Mouse (Mus musculus) left cerebral cortex, adult 11 months (tissue): Measurements from ENCODE around the gene 9530053A07Rik.
"Not testable (repeated sequence)": the region's sequence is repeated elsewhere in the genome, so short reads cannot be mapped to it uniquely, and the experiment has no call there.

ENCODE experiments used
- DNase-seq: peaks from one replicate; pipeline ENCODE4 v3.0.0; 2022; ENCODE audit warnings: low spot score

The 9530053A07Rik gene

DNA sequence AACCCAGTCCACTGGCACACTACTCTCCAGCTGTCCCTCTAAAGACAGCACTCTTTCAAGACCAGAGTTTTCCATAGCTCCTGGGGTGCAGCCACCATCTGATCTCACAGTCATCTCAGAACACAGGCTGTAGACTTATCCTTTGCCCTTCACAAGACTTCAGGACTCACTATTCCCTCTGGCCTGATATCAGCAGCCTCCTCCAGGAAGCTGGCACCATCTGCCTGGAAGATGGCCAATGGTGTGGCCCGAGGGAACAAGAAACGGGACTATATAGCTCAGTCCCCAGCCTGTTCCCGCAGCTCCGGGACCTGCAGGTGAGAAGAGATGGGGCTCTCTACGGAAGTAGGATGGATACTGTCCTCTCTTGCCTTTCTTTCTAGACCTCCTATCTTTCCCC lies at the start of gene 9530053A07Rik:
TSS of gene 9530053A07Rik (plus strand) at position 301 of the 400 bp plus-strand sequence.
- DNase-seq, result no peak

DNA sequence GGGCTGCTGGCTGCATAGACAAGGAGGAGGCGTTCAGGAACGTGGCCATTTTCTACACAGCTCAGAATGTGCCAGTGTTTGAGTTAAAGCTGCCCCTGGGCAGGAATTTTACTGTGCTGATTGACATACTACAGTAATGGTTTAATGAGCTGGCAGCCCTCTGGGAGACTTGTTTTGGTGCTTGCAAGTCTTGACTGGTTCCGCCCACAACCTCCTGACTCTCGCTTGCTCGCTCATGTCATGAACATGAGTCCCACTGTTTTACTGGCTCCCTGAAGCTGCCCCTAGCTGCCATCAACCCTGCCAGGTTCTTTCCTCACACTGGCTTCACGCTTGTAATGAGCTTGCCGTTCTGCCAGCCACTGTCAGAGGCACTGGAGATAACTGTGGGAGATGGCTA lies 45.1 kb upstream of the 9530053A07Rik start:
- no peak for DNase-seq

DNA sequence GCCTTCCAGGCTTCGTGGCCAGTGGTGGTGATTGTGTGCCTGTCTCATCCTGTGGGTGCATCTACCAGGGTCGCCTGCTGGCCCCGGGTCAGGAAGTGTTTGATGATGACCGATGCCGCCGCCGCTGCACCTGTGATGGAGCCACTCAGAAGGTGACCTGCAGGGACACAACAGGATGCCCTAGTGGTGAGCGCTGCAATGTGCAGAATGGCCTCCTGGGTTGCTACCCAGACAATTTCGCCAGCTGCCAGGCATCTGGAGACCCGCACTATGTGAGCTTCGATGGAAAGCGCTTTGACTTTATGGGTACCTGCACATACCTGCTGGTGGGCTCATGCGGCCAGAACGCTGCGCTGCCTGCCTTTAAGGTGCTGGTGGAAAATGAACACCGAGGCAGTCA lies 43.0 kb upstream of the 9530053A07Rik start:
- DNase-seq, result no peak

GRCm38 (mm10) chr7:28093541-28093940 lies 35.7 kb upstream of the 9530053A07Rik start:
- DNase-seq, result no peak

- DNase-seq, result no peak
Observed at GRCm38 (mm10) chr7:28099101-28099500, 30.2 kb upstream of the 9530053A07Rik start.

DNA sequence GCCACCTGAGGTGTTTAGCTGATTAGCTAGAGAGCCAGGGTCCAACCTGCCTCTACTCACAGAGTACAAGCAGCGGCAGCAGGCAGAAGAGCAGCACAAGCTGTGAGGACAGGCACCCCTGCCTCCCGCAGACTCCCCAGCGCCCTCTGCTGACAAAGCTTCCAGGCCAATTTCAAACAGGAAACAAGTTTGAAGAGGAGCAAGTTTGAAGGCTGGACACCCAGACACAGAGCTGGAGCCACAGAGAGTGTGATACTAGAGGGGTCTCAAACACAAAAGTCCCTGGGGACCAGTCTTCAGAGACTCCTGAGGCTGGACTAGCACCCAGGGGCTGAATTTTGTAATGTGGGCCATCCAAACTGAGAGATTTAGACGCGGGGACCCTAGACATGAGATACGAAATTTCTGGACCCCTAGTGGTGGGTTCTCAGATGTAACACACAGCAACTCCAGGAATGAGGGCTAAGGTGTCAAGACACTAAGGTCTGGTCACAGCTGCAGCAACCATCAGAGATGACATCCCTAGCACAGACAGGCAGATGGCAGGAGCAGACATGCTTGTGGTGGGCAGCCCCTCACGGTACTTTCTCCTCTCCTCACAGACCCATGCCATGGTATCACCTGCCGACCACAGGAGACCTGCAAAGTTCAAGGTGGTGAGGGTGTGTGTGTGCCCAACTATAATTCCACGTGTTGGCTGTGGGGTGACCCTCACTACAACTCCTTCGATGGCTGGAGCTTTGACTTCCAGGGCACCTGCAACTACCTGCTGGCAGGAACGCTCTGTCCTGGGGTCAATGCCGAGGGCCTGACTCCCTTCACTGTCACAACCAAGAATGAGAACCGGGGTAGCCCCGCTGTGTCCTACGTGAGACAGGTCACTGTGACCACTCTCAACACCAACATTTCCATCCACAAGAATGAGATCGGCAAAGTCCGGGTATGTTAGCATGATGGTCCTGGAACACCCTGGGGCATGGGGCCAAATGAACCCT lies 28.4 kb upstream of the 9530053A07Rik start:
- DNase-seq, result no peak

DNA sequence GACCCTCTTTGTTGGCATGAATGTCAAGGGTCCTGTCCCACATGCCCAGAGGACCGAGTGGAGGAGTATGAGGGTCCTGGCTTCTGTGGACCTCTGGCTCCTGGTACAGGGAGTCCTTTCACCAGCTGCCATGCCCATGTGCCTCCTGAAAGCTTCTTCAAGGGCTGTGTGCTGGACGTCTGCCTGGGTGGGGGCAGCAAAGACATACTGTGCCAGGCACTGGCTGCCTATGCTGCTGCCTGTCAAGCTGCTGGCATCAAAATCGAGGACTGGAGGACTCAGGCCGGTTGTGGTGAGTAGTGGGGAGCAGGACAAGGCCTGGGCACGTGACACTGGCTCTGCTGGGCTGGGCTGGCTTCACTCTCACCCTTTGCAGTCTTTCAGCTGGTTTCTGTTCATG lies 26.3 kb upstream of the 9530053A07Rik start:
- DNase-seq, result not testable (repeated sequence)

- DNase-seq, result no peak
Observed at GRCm38 (mm10) chr7:28104670-28105069, 24.6 kb upstream of the 9530053A07Rik start.

- no peak for DNase-seq
Observed at GRCm38 (mm10) chr7:28106241-28106640, 23.0 kb upstream of the 9530053A07Rik start.

DNA sequence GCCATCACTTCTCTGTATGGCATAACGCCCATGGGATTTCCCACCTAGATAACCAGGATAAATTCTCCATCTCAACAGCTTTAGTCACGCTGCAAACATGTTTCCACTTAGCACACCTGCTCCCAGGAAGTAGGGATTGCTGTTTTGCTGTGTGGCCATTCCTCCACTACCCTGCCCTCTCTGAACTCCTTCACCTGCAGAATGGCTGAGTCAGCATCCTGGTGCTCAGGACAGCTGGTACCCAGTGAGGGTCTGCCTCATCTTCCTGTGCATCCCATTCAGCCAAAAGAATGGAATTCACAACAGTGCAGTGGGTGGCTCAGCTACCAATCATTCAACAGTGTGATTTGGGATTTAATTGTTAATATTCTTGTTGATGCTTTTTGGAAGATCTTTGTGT lies 14.6 kb upstream of the 9530053A07Rik start:
- no peak for DNase-seq

DNA sequence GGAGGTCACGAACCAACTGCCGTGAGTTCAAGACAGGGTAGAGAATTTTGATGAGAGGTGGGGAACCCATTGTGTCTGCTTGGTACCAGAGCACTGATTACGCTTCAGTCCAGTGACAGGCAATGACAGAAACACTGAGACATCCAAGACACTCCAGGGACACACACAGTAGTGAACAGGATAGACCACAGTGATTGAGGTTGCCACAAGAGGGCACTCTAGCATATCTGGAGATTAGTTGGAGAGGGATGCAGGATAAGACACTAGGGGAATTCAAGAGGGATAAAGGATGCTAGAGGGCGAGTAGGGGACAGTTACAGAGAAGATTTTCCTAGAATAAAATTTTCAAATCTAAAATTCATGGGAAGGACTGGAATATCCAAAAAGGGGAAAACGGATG lies 8.3 kb downstream of the 9530053A07Rik start:
- no peak for DNase-seq

DNA sequence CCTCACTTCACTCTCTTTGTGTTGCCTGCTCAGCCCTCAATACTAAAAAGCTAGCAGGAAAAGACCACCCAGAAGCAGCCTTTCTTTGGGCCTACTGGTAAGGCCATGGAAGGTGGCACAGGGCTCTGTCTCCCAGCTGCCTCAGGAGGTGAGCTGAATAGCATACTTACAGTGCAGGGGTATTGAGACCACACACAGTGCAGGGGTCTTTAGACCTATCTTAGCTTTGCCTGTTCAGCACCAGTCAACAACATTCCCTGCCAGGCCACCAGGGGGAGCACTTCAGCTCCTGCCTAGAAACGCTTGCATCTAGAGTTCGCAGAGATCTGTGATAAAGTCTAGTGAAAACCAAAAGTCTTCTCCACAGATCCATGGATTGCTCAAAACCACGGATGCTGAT lies 19.0 kb downstream of the 9530053A07Rik start:
- DNase-seq, result no peak

DNA sequence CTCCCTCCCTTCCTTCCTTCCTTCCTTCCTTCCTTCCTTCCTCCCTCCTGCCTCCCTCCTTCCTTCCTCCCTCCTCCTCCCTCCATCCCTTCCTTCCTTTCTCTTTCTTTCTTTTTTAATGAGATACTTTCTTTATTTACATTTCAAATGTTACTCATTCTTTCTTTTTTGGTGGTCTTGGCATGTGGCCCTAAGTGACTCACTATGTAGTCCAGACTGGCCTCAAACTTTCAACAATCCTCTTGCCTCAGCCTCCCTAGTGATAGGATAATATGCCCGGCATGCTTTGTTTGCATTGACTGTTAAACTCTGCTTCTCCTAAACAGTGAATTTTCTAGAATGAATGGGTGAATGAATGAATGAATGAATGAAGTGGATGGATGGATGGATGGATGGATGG lies 20.6 kb downstream of the 9530053A07Rik start:
- DNase-seq, result no peak

DNA sequence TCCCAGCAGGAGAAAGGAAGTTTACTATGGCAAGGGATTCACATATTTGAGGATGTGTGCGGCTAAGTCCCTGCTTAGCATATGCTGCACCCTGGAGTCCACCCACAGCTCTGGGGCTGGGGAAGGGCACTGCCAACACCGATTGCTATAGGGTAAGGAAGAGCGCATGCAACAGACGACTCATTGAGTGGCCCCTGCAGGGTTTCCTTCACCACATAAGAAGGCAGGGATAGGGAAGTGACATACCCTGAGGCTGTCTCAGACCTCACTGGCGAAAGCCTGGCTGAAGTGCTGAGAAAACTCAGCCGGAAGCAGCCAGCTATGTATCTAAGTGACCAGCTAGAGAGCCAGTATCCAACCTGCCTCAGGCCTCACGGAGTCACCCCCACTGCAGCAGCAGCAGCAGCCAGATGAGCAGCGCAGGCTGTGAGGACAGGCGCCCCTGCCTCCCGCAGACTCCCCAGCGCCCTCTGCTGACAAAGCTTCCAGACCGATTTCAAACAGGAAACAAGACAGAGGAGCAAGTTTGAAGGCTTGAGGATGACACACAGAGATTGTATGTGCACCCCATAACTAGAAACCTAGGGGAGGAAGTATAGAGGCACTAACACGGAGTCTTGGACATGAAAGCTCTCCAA lies 22.4 kb downstream of the 9530053A07Rik start:
- no peak for DNase-seq

- DNase-seq, result not testable (repeated sequence)
Observed at GRCm38 (mm10) chr7:28153595-28153994, 24.3 kb downstream of the 9530053A07Rik start.

- no peak for DNase-seq
Observed at GRCm38 (mm10) chr7:28159292-28159691, 30.0 kb downstream of the 9530053A07Rik start.

DNA sequence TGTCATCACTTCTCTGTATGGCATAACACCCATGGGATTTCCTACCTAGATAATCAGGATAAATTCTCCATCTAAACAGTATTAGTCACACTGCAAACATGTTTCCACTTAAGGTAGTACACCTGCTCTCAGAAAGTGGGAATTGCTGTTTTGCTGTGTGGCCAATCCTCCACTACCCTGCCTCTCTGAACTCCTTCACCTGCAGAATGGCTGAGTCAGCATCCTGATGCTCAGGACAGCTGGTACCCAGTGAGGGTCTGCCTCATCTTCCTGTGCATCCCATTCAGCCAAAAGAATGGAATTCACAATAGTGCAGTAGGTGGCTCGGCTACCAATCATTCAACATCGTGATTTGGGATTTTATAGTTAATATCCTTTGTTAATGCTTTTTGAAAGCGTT lies 30.6 kb downstream of the 9530053A07Rik start:
- DNase-seq, result no peak

DNA sequence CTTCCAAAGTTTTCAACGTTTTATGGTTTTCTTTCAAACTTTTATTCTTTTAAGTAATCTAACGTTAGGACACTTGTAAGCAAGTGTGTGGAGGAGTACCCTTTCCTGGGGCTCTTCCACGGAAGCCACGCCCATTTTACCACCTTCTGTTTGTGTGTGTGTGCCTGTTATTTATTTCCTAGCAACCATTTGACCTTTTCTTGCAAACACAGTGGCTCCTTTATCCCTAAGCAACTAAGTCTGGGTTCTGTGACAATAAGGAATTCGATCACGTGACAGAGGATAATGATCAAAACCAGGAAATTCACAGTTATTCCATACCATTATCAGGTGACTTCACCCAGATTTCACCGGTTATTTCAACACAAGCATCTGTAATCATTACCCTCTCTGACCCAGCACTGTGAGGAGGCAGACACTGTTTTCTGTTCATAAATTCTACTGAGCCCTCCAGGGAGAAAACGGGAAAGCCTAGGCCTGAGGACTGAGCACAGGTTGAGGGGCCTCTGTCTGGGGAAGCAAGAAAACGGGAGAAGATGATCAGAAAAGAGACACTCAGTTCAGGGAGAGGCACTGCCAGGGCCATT lies 32.0 kb downstream of the 9530053A07Rik start:
- no peak for DNase-seq

DNA sequence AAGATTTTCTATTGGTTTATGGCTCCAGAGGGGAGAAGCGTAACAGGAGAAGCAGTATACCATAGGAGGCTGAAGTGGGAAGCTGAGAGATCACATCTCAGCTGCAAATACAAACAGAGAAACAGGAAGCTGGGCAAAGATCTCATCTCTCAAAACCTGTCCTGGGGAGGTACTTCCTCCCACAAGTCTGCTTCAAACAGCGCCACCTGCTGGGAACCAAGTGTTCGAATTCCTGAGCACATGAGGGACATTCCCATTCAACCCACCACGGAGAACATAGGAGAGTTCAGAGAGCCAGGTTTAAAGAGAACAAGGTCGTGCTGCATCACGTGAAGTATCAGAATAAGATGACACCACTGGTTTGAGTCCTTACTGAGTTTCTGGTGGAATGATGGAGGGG lies 36.1 kb downstream of the 9530053A07Rik start:
- no peak for DNase-seq

DNA sequence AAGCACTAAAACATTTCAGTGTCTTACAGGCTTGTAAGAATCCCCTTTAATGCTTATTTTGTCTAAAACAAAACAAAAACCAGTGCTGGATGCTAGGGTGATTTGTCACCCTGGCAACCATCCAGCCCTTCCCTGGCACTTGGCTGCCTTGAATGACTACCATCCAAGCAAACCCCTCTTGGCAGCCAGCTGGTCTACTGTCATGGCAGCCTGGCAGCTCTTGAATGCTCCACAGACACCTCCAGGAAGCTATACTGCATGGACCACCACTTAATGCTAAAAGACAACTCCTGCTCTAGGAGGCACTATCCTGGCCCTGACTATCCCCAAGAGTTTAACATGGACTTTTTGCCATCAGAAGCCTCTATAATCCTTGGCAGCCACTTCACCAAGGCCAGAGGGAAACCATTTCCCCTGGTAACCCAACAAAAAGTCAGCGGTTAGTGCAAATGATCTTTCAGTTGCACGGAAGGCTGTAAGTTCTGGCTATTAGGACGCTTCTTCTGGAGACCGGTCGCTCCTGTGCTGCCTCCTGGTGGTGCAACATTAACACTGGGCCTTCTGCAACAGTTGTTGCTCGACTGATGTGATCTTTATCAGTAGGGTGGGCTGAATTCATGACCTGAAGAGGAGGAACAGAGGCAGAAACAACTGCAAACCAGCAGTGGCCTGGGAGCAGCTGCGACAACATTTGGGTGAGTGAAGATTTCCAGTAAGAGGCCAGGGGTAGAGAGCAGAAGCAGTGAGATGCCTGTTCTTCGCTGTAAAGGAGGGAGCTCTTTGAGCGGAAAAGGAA lies 39.3 kb downstream of the 9530053A07Rik start:
- DNase-seq, result no peak

DNA sequence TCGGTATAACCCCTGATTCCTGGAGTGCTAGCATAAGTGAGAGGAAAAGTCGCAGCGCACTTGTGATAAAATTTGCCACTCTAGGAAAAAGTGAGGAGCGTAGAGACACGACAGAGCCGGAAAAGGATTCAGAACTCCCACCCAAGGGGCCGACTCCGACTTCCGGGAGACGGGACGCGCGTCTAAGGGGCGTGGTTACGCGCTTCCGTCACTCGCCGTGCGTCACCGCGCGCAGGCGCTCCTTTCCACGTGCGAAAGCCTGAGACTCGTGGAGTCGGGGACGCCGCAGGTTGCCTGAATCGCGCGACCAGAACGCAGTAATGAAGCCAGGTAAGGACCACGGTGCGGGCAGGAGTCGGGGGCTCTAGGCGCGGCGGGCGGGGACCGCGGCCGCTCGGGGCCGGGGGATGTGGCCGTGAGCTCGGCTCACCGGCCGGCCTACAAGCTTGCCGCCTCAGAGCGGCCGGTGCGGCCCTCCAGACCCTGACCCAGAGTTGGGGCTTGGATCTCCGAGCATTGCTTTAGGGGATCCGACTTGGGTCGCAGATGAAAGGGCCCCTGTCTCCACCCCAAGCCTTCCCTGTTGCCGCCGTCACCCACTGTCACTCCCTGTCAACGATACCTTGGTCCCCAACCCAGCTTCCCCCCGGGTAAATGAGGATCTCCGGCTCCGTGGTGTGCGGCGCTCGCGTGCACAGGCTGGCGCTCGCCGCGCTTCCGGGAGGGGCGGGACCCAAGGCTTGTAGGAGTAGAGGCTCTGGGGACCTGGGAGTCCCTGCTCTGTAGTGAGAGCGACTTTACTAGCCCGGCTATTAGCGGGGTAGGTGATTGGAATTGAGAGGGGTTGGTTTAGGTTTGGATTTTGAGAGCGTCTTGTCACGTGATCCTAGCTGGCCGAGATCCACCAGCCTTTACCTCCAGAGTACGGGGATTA lies 40.5 kb downstream of the 9530053A07Rik start, which contains the start of gene Fbl:
TSS of gene Fbl (plus strand) at position 222 of the 934 bp plus-strand sequence.
- DNase-seq, result peak; percentile 85
